Mouse (Mus musculus): ENCODE data around the gene Ada. TPM values are rescaled to one million over a fixed set of nuclear protein-coding genes. Genes with fewer than 3 reads are reported as not detected.

Gene Ada
- total RNA-seq, 2 experiments from 2014 or later, result 0.25 to 0.79 TPM

- intact Hi-C loops (cut with DNase I), result no loop called here
- no peak for DNase-seq
These were observed 14.1 kb downstream of the Ada start for GRCm38 (mm10) chr2:163735980-163736379.

GRCm38 (mm10) chr2:163735163-163735562, 14.9 kb downstream of the Ada start:
- no peak for DNase-seq
- intact Hi-C loops (cut with DNase I), result no loop called here

DNA sequence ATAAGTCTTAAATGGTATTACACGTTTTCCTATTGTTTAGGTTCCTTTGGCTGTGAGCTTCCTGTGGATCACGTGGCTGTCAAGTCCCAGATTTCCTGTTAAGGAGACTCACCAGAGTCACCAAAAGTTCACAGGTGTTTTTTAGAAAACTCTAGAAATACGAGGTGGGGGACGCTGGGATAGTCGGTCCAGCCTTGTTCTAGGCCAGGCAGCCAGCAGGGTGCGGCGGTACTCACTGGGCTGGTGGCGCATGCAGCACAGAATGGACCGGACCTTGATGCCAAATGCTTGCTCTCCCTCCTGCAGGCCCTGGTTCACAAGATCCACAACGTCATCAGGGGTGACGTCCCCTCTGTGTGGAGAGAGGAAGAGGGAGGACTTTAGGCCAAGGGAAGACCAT, 18.0 kb downstream of the Ada start:
- intact Hi-C loops (cut with DNase I), result no loop called here
- no peak for DNase-seq

GRCm38 (mm10) chr2:163728300-163728699, 21.7 kb downstream of the Ada start:
- intact Hi-C loops (cut with DNase I), result loop anchor here (10.0 kb wide), 1 partner anchor 193 kb away; no protein-coding TSS in a partner anchor
- no peak for DNase-seq

DNA sequence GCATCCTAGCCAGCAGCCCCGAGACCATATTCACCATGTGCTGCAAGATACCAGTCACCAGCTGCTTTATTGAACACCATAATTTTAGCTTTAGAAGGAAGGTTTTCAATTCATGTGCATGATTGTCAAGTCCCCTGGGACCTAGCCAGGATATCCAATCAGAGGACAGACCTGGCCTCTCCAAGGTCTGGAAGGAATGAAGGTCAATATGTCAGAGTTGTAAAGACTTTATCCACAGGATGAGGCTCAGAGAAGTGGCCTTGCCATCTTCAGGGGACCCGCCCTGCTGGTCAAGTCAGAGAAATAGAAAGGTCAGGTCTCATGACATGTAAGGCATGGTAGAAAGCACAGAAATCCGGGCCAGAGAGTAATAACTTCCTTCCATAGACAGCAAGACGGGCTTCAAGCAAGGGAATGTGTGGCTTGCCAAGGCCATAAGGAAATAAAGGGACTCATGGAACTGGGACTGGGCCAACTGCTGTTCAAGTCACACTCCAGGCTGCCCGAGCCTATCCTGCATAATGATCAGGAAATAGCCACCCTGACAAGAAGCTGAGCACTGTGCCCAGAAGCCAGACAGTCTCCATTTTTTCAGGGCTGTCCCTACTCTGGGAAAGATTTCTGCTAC, 23.2 kb downstream of the Ada start:
- no peak for DNase-seq

DNA sequence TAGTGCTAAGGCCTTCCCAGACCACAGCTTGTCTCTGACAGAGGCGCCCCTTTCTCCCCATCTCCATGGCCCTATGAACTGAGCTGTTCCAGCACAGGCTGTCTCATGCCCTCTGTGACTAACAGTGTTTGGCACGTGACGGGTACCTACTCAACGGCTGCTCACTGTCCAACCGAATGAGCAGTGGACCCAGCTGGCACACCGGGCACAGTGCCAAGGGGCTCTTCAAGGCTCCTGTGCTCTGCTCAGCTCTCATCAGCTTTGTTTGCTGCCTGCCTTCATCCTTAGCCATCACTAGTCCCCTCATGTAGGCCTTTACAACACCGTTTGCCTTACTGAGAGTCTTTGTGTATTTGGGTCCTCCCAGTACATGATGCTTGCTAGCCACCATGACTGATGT, 27.5 kb downstream of the Ada start:
- no peak for DNase-seq
- intact Hi-C loops (cut with DNase I), result loop anchor here (10.0 kb wide), 1 partner anchor 188 kb away; no protein-coding TSS in a partner anchor

More for the DNA sequence above, 23.2 kb downstream of the Ada start:
- intact Hi-C loops (cut with DNase I), result loop anchor here (10.0 kb wide), 1 partner anchor 192 kb away; no protein-coding TSS in a partner anchor

GRCm38 (mm10) chr2:163719616-163720015, 30.4 kb downstream of the Ada start:
- no peak for DNase-seq
- intact Hi-C loops (cut with DNase I), result loop anchor here (2.0 to 10.0 kb wide), 4 partner anchors 61 to 185 kb away; partner anchors contain the start of genes Pkig, Serinc3 and Ttpal

GRCm38 (mm10) chr2:163718951-163719603, 31.0 kb downstream of the Ada start:
- DNase-seq, result peak; percentile 68 to 78
- intact Hi-C loops (cut with DNase I), result loop anchor here (2.0 kb wide), 3 partner anchors 60 to 116 kb away; partner anchors contain the start of genes Pkig, Serinc3 and Ttpal

GRCm38 (mm10) chr2:163718526-163718925, 31.5 kb downstream of the Ada start:
- intact Hi-C loops (cut with DNase I), result loop anchor here (2.0 kb wide), 3 partner anchors 60 to 116 kb away; partner anchors contain the start of genes Pkig, Serinc3 and Ttpal
- no peak for DNase-seq

DNA sequence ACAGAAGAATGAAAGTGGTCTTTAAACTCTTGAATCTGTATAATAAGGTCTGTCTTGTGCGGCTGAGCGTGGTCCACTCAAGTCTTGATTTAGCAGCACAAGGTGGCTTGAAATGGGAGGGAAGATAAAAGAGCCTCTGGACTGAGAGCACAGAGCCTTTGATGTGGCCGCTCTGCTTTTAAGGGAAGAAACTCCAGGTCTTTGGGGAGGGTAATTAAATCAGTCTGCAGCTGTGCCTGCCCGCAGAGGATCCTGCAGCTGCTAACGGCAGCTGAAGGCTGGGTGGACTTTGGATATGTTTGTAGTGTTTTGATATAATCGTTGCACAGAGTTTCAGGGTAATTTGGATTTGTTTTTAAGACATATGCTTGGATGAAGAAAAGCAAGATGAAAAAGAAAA, 33.2 kb downstream of the Ada start:
- DNase-seq, result no peak
- intact Hi-C loops (cut with DNase I), result no loop called here

DNA sequence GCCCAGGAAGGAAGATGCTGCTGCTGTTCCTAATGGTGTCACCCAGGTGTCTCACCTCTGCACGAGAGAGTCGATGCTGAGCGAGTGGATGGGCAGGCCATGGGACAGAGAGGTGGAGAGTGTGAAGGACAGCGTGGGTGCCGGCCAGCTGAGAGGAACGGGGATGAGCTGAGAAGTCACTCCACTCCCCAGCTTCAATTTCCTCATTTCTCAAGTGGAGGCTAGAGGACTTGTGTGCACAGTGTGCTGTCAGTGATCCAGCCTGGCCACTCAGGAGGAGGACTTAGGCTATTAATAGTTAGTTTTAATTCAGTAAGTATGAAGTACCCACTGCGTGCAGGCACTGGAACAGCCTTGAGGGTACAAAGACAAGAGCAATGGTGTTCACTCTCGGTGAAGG, 33.6 kb downstream of the Ada start:
- DNase-seq, result peak in 1 of 2 experiments; percentile 29
- intact Hi-C loops (cut with DNase I), result no loop called here

DNA sequence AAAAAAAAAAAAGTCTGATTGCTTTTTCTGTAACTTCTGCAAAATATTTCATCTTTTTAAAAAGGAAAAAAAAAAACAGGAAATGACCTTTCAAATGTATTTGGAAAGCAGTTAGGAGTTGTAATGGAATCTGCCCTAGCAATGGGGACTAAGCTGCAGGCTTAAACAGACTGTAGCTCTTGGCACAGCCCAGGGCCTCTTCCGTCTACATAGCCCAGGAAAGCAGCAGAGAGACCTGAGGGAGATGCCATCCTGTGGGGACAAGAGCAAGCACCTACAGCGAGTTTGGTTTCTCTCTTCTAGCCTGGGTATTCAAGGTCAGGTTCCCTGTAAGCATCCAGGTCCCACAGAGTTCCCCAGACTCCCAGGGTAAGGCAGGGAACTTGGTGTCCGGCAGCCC, 36.7 kb downstream of the Ada start:
- DNase-seq, result no peak
- intact Hi-C loops (cut with DNase I), result loop anchor here (2.0 kb wide), 1 partner anchor 15 kb away; no protein-coding TSS in a partner anchor

DNA sequence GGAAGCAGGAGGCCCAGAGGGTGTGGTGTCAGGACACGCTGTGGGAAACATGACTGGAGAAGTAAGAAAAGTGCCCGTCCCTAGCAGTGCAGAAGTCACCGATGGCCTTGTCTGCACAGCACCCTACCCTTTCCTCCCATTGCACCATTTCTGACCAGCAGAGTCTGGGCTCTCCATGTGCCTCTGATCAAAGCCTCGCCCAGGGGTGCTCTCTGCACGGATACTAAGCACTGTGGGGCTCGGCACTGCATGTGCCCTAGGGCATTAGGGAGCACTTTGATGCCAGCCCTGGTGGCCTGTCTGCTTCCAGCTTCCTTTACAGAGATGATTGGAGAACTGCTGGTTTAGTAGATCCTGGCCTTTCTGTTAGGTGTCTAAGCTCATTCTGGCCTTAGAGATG, 37.2 kb downstream of the Ada start:
- no peak for DNase-seq
- intact Hi-C loops (cut with DNase I), result loop anchor here (2.0 kb wide), 1 partner anchor 14 kb away; no protein-coding TSS in a partner anchor

GRCm38 (mm10) chr2:163712473-163712872, 37.6 kb downstream of the Ada start:
- no peak for DNase-seq
- intact Hi-C loops (cut with DNase I), result loop anchor here (2.0 kb wide), 1 partner anchor 14 kb away; no protein-coding TSS in a partner anchor

DNA sequence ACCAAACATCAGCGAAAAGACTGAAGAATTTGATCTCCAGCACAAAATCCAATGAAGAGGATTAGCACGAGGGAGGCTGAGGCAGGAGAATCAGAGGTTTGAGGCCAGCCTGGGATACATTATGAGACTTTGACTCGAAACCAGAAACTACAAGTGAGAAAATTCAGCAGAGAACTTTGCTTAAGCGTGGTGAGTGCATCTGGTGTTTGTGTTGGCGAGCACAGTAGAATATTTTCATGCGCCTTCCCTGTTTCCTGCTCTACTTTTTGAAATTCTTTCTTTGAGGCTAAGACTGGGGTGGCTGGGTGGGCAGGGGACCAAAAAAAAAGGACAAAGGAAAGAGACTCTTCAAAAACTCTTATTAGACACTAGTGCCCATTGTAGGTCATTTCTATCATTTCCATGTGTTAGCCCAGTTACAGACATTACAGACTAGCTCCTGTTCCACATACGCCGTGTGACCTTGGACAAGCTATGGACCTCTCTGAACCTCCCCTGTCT, 38.6 kb downstream of the Ada start:
- intact Hi-C loops (cut with DNase I), result no loop called here
- DNase-seq, result no peak

GRCm38 (mm10) chr2:163710606-163711159, 39.4 kb downstream of the Ada start:
- DNase-seq, result no peak
- intact Hi-C loops (cut with DNase I), result no loop called here

DNA sequence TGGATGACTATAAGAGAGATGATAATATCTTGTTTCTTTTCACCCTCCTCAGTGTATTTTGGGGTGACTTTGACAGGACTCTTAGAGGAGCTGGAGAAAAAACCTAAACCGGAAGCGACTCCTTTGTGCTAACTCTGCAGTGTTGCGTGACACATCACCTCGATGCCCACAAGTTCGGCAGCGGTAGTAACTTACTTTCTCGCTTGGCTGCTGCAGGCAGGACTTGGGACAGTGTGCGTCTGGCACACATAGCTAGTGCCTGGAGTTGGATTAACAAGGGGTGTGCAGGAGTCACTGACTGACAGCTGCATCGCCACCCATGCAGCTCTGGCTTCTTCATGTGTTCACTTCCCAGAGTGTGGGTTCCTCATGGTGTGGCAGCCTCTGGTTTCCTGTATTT, 40.0 kb downstream of the Ada start:
- intact Hi-C loops (cut with DNase I), result no loop called here
- no peak for DNase-seq

DNA sequence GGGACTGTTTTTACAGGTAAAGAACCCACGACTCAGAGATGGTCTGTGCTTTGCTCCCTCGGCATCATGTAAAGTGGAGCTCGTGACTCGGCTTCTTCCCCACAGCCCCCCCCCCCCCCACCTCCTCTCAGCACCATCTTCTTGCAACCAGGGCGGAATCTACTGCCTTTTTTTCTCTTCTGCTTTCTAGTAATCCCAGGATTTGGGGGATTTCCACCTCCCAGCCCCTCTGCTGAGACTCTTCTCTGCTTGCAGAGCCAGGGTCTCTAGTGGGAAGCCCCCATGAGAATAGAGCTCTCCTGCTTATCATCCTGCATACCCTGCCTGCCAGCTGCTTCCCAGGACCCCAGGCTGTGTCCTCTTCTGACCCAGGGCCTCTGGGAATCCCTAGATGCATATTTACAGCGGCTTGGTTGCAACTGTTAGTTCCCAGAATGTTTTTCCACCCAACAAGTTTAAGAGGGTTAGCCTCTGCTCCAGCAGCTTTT, 41.2 kb downstream of the Ada start:
- intact Hi-C loops (cut with DNase I), result no loop called here

GRCm38 (mm10) chr2:163708321-163708720, 41.7 kb downstream of the Ada start:
- DNase-seq, result no peak
- intact Hi-C loops (cut with DNase I), result no loop called here

More for the DNA sequence above, 41.2 kb downstream of the Ada start:
- DNase-seq, result no peak

DNA sequence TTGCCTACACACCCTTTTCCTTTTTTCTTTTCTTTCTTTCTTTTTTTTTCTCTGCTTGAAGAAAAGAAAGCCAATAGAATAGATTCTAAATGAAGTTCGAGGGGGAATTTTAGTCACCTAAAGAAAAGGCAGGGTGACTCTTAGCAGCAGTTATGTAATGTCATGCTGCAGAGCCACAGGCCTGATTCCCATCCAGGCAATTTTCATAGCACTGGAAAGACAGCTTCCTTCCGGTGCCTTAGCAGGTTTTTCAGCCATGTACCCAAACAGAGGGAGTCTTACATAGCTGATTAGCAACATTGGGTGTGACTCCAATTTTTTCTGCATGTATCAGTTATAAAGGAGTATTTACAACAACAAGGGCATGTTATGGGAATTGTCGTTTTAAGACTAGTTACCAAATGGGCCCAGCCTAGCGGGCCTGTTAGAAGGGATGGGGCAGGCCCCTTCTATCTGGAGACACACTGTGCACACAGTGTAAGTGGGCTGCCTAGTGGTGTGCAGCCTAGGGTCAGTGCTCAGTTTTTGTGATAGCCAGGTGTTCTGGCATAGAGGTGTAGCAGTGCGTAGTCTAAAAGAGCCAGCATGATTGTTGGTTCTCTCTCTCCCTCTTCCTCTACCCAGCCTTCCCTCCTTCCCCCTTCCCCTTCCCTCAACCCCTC, 46.3 kb downstream of the Ada start:
- no peak for DNase-seq
- intact Hi-C loops (cut with DNase I), result no loop called here
